Mouse (Mus musculus) lung, postnatal 36 days (tissue): ENCODE results near the gene Glud1.
A peak's percentile ranks its signal among the peaks of the same experiment; 100 is the strongest.
"Not testable (repeated sequence)": the region's sequence is repeated elsewhere in the genome, so short reads cannot be mapped to it uniquely, and the experiment has no call there.

Experiments
- DNase-seq: peaks from one replicate; pipeline ENCODE4 v3.0.0; 2022; ENCODE audit warnings: mixed read lengths

Gene Glud1

GRCm38 (mm10) chr14:34354456-34354855 is 43.9 kb downstream of the Glud1 start:
- no peak for DNase-seq

- no peak for DNase-seq
Observed at GRCm38 (mm10) chr14:34355301-34355700, 44.8 kb downstream of the Glud1 start, which contains the start of gene Fam25c. Fam25c (minus strand) TSS chr14:34355433.

- peak; percentile 26 for DNase-seq
Observed at GRCm38 (mm10) chr14:34357671-34358455, 47.3 kb downstream of the Glud1 start.

- DNase-seq = no peak
Observed at GRCm38 (mm10) chr14:34359676-34360244, 49.2 kb downstream of the Glud1 start.

DNA sequence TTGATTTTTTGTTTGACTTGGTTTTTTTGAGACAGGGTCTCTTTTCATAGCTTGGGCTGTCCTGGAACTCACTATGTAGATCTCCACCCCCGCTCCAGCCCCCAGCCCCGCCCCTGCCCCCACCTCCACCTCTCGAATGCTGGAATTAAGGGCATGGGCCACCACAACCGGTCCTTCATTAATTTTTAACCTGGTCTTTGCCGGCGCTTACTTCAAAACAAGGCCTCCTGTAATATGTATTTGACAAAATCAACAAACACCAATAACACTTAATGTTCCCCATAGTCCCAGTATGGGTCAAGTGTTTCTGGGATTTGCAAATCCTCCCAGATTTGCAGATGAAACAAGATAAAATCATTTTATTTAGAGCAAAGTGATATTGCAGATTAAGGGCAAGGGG is 49.7 kb downstream of the Glud1 start:
- no peak for DNase-seq

GRCm38 (mm10) chr14:34362135-34362534 is 51.6 kb downstream of the Glud1 start:
- DNase-seq = no peak

GRCm38 (mm10) chr14:34362726-34363445 is 52.4 kb downstream of the Glud1 start:
- peak; percentile 87 for DNase-seq

DNA sequence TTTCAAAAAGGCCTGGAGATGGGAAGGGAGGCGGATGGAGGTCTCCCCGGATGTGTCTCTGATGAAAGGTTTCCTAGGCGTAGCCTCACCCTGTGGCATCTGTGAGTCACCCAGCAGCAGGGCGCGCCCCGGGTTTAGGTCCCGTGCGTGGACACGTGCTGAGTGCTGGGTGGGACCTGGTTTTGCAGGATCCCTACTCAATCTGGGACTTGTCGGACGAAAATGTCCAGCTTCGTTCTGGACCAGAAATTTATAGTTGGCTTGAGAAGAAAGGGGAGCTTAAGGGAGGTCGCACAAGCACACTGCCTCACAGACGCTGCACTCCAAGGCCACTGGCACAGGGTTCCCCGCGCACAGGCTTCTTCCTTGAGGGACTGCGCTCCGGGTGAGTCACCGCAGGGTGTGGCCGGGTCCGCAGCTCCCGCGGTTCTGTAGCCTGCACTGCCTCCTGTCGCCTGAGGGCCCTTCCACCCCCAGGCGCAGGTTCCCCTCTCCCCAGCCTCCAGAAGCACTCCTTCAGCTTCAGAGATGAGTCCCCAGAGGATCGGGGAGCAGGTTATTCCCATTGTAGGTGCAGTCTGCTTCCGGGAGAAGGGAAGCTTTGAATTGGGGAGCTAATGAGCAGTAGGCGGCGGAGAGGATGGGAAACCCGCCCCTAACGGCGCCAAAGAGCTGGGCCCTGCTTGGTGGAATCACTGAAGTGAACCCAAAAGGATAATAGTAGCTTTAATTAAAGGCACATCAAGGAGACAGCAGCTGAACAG is 53.1 kb downstream of the Glud1 start:
- DNase-seq = peak; percentile 89

GRCm38 (mm10) chr14:34364254-34365146 is 54.0 kb downstream of the Glud1 start:
- not testable (repeated sequence) for DNase-seq

DNA sequence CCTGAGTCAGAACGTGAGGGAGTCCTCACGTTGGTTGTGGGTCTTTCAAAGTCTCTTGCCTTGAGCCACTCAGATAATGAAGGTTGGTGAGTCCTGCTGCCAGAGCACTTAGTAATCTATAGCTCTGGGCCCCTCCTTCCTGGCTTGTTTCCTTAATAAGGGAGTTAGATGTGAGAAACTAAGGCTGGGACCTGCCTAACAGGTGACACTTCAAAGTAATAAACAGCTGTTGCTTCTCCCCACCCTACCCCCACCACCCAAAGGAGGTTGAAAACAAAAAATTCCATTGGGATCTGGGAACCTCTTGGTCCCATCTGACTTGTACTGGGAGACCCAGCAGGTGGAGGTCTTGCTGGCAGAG is 54.6 kb downstream of the Glud1 start:
- no peak for DNase-seq

DNA sequence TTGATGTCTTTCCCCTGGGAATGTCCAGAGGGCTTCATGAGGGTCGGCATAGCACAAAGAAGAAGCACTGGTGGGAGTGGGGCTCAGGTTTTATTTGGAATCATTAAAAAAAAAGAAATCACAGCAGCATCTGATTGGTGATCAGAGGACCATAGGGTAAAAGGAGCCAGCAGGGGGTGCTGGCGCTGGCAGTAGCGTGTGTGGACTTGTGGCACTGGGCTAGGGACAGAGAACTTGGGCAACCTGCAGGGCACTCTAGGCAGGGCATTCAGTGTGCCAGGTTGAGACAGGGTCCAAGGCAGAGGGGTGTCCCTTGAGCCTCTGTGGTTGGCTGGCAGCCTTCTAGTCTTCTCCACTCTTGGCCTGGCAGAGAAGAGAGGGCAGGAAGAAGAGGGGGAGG is 59.7 kb downstream of the Glud1 start:
- DNase-seq = no peak

- DNase-seq = no peak
Observed at GRCm38 (mm10) chr14:34370921-34371320, 60.4 kb downstream of the Glud1 start.

DNA sequence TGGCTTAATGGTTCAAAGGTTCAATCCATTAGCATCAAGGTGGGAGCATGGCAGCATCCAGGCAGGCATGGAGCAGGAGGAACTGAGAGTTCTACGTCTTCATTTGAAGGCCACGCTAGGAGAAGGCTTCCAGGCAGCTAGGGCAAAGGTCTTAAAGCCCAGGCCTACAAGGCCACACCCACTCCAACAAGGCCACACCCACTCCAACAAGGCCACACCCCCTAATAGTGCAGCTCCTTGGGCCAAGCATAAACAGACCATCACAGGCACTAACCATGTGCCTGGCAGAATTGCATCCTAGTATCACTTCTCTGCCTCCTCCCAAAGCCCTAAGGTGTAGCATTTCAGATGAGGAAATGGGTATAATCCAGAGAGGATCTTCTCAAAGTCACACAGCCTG is 61.2 kb downstream of the Glud1 start:
- DNase-seq = no peak

GRCm38 (mm10) chr14:34372646-34373045 is 62.1 kb downstream of the Glud1 start:
- peak; percentile 63 for DNase-seq

- no peak for DNase-seq
Observed at GRCm38 (mm10) chr14:34373581-34373980, 63.1 kb downstream of the Glud1 start.

DNA sequence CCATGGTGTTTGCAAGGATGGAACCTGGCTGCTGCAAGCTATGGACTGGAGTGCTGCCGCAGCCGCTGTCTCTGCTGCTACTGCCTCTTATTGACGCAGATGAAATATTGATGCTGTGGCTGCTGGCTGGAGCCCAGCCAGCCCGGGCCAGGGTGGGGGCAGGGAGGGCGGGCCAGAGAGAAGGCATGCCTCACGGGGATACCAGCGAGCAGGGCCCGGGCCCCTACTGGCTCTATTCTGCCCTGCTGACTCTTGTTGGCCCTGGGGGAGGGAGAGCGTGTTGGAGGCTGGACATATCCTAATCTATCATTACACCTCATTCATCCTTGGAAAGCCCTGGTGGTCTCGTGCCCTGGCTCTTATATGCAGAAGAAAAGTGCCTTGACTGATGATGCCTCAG is 64.0 kb downstream of the Glud1 start, which contains the start of gene Sncg:
Sncg (minus strand) TSS at position 213 of the 400 bp plus-strand sequence.
- no peak for DNase-seq

DNA sequence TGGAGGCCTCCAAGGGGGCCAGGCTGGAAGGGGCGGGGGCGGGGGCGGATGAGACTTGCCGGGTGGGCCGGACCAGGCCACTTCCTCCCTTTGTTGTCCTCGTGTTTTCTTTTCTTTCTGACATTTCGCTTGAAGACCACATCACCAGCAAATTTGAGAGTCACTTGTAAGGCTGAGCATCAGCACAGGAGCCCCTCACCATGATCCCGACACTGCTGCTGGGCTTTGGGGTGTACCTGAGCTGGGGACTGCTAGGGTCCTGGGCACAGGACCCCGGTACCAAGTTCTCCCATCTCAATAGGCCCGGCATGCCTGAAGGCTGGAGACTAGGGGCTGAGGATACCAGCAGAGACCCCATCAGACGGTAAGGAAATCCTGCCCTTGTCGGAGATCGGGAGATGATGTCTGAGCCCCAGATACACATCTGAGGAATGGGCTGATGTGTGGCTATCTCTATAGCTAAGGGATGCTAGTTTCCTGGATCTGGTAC is 64.9 kb downstream of the Glud1 start, which contains the start of gene Mmrn2:
Mmrn2 (plus strand) TSS at position 51 of the 490 bp plus-strand sequence.
- no peak for DNase-seq

DNA sequence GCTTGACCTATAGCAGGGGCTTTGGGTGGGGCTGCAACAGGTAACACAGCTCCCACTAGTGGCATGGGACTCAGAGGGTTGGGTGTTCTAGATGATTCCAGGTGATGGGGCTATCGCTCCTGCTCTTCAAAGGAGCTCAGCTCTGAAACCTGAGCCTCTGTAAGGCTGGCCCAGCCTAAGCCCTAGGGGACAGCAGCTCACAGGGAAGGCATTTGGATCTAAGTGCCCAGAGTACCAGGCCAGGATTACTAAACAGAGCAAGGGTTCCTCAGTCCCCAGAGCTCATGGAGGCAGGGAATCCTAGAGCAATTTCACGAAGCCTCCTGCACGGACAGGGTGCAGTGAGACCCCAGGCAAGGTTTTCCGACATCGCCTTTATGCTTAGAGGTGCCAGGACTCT is 65.4 kb downstream of the Glud1 start:
- no peak for DNase-seq

- no peak for DNase-seq
Observed at GRCm38 (mm10) chr14:34377121-34377520, 66.6 kb downstream of the Glud1 start.

DNA sequence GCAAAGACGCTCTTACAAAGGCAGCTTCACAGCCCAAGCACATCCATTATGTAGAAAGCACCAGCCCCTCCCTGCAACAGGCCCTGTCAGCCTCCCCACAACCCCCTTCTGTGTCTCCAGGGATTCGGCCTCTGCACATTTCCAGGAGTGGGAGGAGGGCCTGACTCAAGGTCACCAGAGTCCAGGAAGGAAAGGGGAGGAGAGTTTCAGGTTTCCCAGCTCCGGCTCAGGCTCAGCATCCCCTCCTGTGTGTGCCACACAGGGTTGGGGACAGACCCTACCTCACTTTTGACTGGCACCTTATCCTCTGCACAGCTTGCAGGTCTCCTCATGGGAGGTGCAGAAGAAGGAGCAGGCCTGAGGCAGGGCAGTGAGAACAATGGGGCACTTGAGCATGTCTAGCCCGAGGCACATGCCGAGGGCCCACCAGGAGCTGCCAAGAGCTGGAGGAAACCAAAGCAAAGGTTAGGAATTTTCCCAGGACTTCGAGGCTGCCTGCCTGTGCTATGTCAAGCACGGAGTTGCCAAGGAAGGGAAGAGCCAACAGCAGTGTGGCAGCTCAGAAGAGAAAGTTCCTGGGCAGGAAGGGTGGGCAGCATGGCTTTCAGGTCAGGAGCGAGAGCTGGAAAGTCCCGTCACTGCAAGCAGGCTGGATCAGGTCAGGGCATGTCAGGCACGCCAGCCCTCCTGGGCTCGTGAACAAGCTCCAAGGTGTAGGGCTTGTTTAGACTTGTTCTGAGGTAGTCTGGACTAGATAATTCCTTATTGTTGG is 68.2 kb downstream of the Glud1 start:
- DNase-seq = peak; percentile 32
